In the genomic region with DNA sequence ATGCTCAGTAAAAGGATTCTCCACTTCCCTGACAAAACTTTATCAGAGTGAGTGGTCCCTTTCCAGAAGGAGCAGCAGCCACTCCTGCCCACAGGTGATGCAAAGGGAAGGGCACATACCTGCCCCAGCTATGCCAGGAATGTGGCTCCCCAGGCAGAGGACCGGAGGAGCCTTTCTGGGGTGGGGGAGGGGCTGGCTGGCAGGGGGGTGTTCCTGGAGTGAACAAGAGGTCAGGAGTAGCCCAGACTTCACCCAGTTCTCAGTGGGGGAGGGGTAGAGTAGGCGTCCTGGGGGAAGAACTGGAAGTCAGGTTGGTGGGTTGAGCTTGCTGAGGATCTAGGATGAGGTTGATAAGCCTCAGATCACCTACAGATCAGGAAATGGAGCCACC, we compare ENCODE assay signal across 8 mouse cellular contexts. TPM values are rescaled to one million over a fixed set of nuclear protein-coding genes. Genes with fewer than 3 reads are reported as not detected.
A peak's percentile ranks its signal among the peaks of the same experiment; 100 is the strongest.
DNase-seq lines count a peak whose midpoint lies in the region; ATAC-seq and TF ChIP-seq lines count a peak whose summit lies in the region.
"Had no signal": no experiment of that assay in that cellular context is flagged by ENCODE, and none has a peak within 500 bp of the region (broad histone marks: within the 10 kb centered on the region; RNA-seq: fewer than 3 reads in every experiment).

No protein-coding gene starts in this region.

- no peak for TF ChIP-seq CTCF in lung, embryonic 14.5 days (IDR thresholded peaks at IDR 0.05; ENCODE audit: low read depth)

- intact Hi-C loops in left cerebral cortex, postnatal 36 days (cut with DNase I) = no loop called here

- no peak overlapping the region for H3K4me3 ChIP-seq in lung, embryonic 14.5 days (ENCODE audit: low read depth, low read length)

- H3K9ac ChIP-seq in lung, embryonic 14.5 days = 0 out of 2 replicates have a peak overlapping the region, but pooled peaks have one; percentile 16

- ATAC-seq in lung, embryonic 14.5 days (ENCODE audit: insufficient read depth) = no peak

- H3K27ac ChIP-seq in lung, embryonic 14.5 days (ENCODE audit: low read depth) = peak overlapping the region; percentile 93

- peak overlapping the region; percentile 32; the same call in 1 of the 2 replicates for H3K4me2 ChIP-seq in lung, embryonic 14.5 days

- 28% methylated on average over 2 of the region's 2 CpGs for WGBS in lung, embryonic 14.5 days

- peak; percentile 60 for DNase-seq in urinary bladder, postnatal 14 days (ENCODE audit: low spot score)
- DNase-seq in urinary bladder, adult 2 months (ENCODE audit: low spot score) = no peak
- peak; percentile 52 for DNase-seq in kidney, adult 18-20 months
- peak; percentile 61 for DNase-seq in lung, embryonic 14.5 days
- peak; percentile 89 for DNase-seq in yolk sac, embryonic 10.5 days (ENCODE audit: low spot score)
- no peak for DNase-seq in cerebellum, postnatal 36 days
- DNase-seq in left cerebral cortex, postnatal 36 days (ENCODE audit: low spot score in 2 of 2) = no peak
- DNase-seq: gastrocnemius, postnatal 36 days had no signal

- no peaks in the 10 kb centered on the region for H3K9me3 ChIP-seq in lung, embryonic 14.5 days (ENCODE audit: low read depth, low read length)

- peaks cover 41% of the 10 kb centered on the region for H3K36me3 ChIP-seq in lung, embryonic 14.5 days (ENCODE audit: insufficient read depth)

- no peaks in the 10 kb centered on the region for H3K27me3 ChIP-seq in lung, embryonic 14.5 days (ENCODE audit: insufficient read depth, low read length)

- H3K4me1 ChIP-seq in lung, embryonic 14.5 days (ENCODE audit: insufficient read depth) = peaks cover 35% of the 10 kb centered on the region

RNA-seq across cellular contexts. Expression of a gene that starts 4.1 kb away (rescaled TPM):
- polyA plus RNA-seq in urinary bladder, adult 2 months (2012; rRNA removed) = 124 and 139 TPM in 2 replicates
- polyA plus RNA-seq in lung, embryonic 14.5 days (2014; fragmentation: Nextera tagmentation; extraction: Ambion mirVana) = 81.9 and 84.0 TPM in 2 replicates
- total RNA-seq in left cerebral cortex, postnatal 36 days (2021) = 100 to 1,000 TPM; 126 to 150 TPM

RNA-seq across cellular contexts. Expression of a gene that starts 7.4 kb away (rescaled TPM):
- 15.0 and 15.6 TPM in 2 replicates for polyA plus RNA-seq in urinary bladder, adult 2 months (2012; rRNA removed)
- polyA plus RNA-seq in lung, embryonic 14.5 days (2014; fragmentation: Nextera tagmentation; extraction: Ambion mirVana) = 0.43 TPM in 1 of 2 replicates, not detected in the other
- total RNA-seq in left cerebral cortex, postnatal 36 days (2021) = 1 to 10 TPM; 1.5 to 1.9 TPM

RNA-seq across cellular contexts. Expression of a gene that starts 9.9 kb away (rescaled TPM):
- polyA plus RNA-seq in urinary bladder, adult 2 months (2012; rRNA removed) = 3.0 and 3.1 TPM in 2 replicates
- 0.72 and 0.81 TPM in 2 replicates for polyA plus RNA-seq in lung, embryonic 14.5 days (2014; fragmentation: Nextera tagmentation; extraction: Ambion mirVana)
- total RNA-seq in left cerebral cortex, postnatal 36 days (2021) = 1 to 10 TPM; 4.0 to 5.8 TPM

RNA-seq across cellular contexts. Expression of a gene that starts 22.5 kb away (rescaled TPM):
- 0.10 and 0.18 TPM in 2 replicates for polyA plus RNA-seq in urinary bladder, adult 2 months (2012; rRNA removed)
- 0.32 and 0.51 TPM in 2 replicates for polyA plus RNA-seq in lung, embryonic 14.5 days (2014; fragmentation: Nextera tagmentation; extraction: Ambion mirVana)
- under 1 TPM; 0.37 to 0.45 TPM for total RNA-seq in left cerebral cortex, postnatal 36 days (2021)

RNA-seq across cellular contexts. Expression of a gene that starts 41.5 kb away (rescaled TPM):
- 86.6 and 88.2 TPM in 2 replicates for polyA plus RNA-seq in urinary bladder, adult 2 months (2012; rRNA removed)
- polyA plus RNA-seq in lung, embryonic 14.5 days (2014; fragmentation: Nextera tagmentation; extraction: Ambion mirVana) = 21.0 and 21.4 TPM in 2 replicates
- total RNA-seq in left cerebral cortex, postnatal 36 days (2021) = 10 to 100 TPM; 32.4 to 42.9 TPM

Comparison
In these comparisons a context has a peak if more than half of its experiments do, and no peak if none do; other contexts are left out.
1. DNase-seq: peak in urinary bladder, postnatal 14 days (single experiment), kidney, adult 18-20 months (single experiment), lung, embryonic 14.5 days (single experiment) and yolk sac, embryonic 10.5 days (single experiment); none in urinary bladder, adult 2 months (single experiment), cerebellum, postnatal 36 days (0 of 2) and left cerebral cortex, postnatal 36 days (0 of 2).
2. RNA of a gene that starts 7.4 kb away (polyA plus RNA-seq): 15.0 to 15.6 TPM in urinary bladder, adult 2 months; 0.43 TPM in lung, embryonic 14.5 days; every median in the first group is over 10 times any median in the second.